Mouse (Mus musculus) ovary, adult 10 weeks (tissue): ENCODE measurements around the gene Hist1h2bb. TPM values are rescaled to one million over a fixed set of nuclear protein-coding genes. Genes with fewer than 3 reads are reported as not detected.

Experiments
- polyA plus RNA-seq: library from polyadenylated mRNA; stranded (reverse); fragments of 350-450 nt; fragmentation: Illumina TruSeq; extraction: RNeasy Lipid Tissue Mini Kit (QIAGEN cat#74804); gene quantifications from one replicate; pipeline ENCODE4 v1.2.3, GENCODE M21; 2014

The Hist1h2bb gene
- polyA plus RNA-seq: not detected

GRCm38 (mm10) chr13:23746201-23747080 lies at the start of gene Hist1h2bb:
Gene Hist1h2bb (plus strand): TSS chr13:23746734.

GRCm38 (mm10) chr13:23698300-23698693 lies 48.2 kb upstream of the Hist1h2bb start, which contains the start of gene Hist1h4c:
Gene Hist1h4c (minus strand): TSS chr13:23698454.

GRCm38 (mm10) chr13:23710374-23711089 lies 36.0 kb upstream of the Hist1h2bb start, which contains the start of gene Hfe:
Gene Hfe (minus strand): TSS chr13:23710854.

GRCm38 (mm10) chr13:23738677-23739068 lies 7.9 kb upstream of the Hist1h2bb start, which contains the start of gene Hist1h1c:
Gene Hist1h1c (plus strand): TSS chr13:23738808.

GRCm38 (mm10) chr13:23745381-23746161 lies 963 bp upstream of the Hist1h2bb start, which contains the start of gene Hist1h3c:
Gene Hist1h3c (minus strand): TSS chr13:23745602.

GRCm38 (mm10) chr13:23750839-23751477 lies 4.4 kb downstream of the Hist1h2bb start, which contains the start of gene Hist1h2ab:
Gene Hist1h2ab (plus strand): TSS chr13:23751126.

GRCm38 (mm10) chr13:23752067-23752741 lies 5.7 kb downstream of the Hist1h2bb start, which contains the start of gene Hist1h3b:
Gene Hist1h3b (plus strand): TSS chr13:23752267.

GRCm38 (mm10) chr13:23756790-23757189 lies 10.3 kb downstream of the Hist1h2bb start, which contains the start of gene Hist1h4b:
Gene Hist1h4b (plus strand): TSS chr13:23757013.

GRCm38 (mm10) chr13:23760972-23761864 lies 14.7 kb downstream of the Hist1h2bb start, which contains the start of gene Hist1h4a:
Gene Hist1h4a (minus strand): TSS chr13:23761230.

GRCm38 (mm10) chr13:23761871-23762821 lies 15.6 kb downstream of the Hist1h2bb start, which contains the start of gene Hist1h3a:
Gene Hist1h3a (minus strand): TSS chr13:23762386.

GRCm38 (mm10) chr13:23763586-23764323 lies 17.2 kb downstream of the Hist1h2bb start, which contains the start of gene Hist1h1a:
Gene Hist1h1a (plus strand): TSS chr13:23763666.

GRCm38 (mm10) chr13:23769613-23770012 lies 23.1 kb downstream of the Hist1h2bb start, which contains the start of gene Trim38:
Gene Trim38 (plus strand): TSS chr13:23769913.

Other genes with a start within 250 kb of the Hist1h2bb start
- not detected for gene Hist1h4h, start 215.7 kb upstream of the Hist1h2bb start, polyA plus RNA-seq
- not detected for gene Hist1h2af, start 212.8 kb upstream of the Hist1h2bb start, polyA plus RNA-seq
- gene Hist1h3g, start 211.3 kb upstream of the Hist1h2bb start, polyA plus RNA-seq: not detected
- 1.00 TPM for gene Hist1h2bh, start 203.3 kb upstream of the Hist1h2bb start, polyA plus RNA-seq
- not detected for gene Hist1h3f, start 202.7 kb upstream of the Hist1h2bb start, polyA plus RNA-seq
- not detected for gene Hist1h4f, start 195.1 kb upstream of the Hist1h2bb start, polyA plus RNA-seq
- 0.14 TPM for gene Hist1h1d, start 193.5 kb upstream of the Hist1h2bb start, polyA plus RNA-seq
- gene Hist1h3e, start 184.4 kb upstream of the Hist1h2bb start, polyA plus RNA-seq: not detected
- gene Hist1h2ae, start 175.5 kb upstream of the Hist1h2bb start, polyA plus RNA-seq: 0.80 TPM
- not detected for gene Hist1h2bg, start 175.3 kb upstream of the Hist1h2bb start, polyA plus RNA-seq
- gene Hist1h2bf, start 172.5 kb upstream of the Hist1h2bb start, polyA plus RNA-seq: not detected
- gene Hist1h2ad, start 172.4 kb upstream of the Hist1h2bb start, polyA plus RNA-seq: not detected
- 0.37 TPM for gene Hist1h3d, start 171.0 kb upstream of the Hist1h2bb start, polyA plus RNA-seq
- 0.57 TPM for gene Hist1h4d, start 165.1 kb upstream of the Hist1h2bb start, polyA plus RNA-seq
- 3.4 TPM for gene Hist1h2be, start 125.6 kb upstream of the Hist1h2bb start, polyA plus RNA-seq
- 0.40 TPM for gene Hist1h1e, start 124.2 kb upstream of the Hist1h2bb start, polyA plus RNA-seq
- 0.83 TPM for gene Hist1h2ac, start 62.8 kb upstream of the Hist1h2bb start, polyA plus RNA-seq
- 68.0 TPM for gene Hist1h2bc, start 62.5 kb upstream of the Hist1h2bb start, polyA plus RNA-seq
- not detected for gene Hist1h1t, start 50.9 kb upstream of the Hist1h2bb start, polyA plus RNA-seq
- gene Hist1h4c, start 48.3 kb upstream of the Hist1h2bb start, polyA plus RNA-seq: not detected
- 24.7 TPM for gene Hfe, start 35.9 kb upstream of the Hist1h2bb start, polyA plus RNA-seq
- gene Hist1h1c, start 7.9 kb upstream of the Hist1h2bb start, polyA plus RNA-seq: 9.9 TPM
- not detected for gene Hist1h3c, start 1.1 kb upstream of the Hist1h2bb start, polyA plus RNA-seq
- gene Hist1h2ab, start 4.4 kb downstream of the Hist1h2bb start, polyA plus RNA-seq: not detected
- not detected for gene Hist1h3b, start 5.5 kb downstream of the Hist1h2bb start, polyA plus RNA-seq
- gene Hist1h4b, start 10.3 kb downstream of the Hist1h2bb start, polyA plus RNA-seq: not detected
- not detected for gene Hist1h4a, start 14.5 kb downstream of the Hist1h2bb start, polyA plus RNA-seq
- gene Hist1h3a, start 15.7 kb downstream of the Hist1h2bb start, polyA plus RNA-seq: not detected
- not detected for gene Hist1h1a, start 16.9 kb downstream of the Hist1h2bb start, polyA plus RNA-seq
- gene Trim38, start 23.2 kb downstream of the Hist1h2bb start, polyA plus RNA-seq: not detected
- gene Slc17a2, start 60.3 kb downstream of the Hist1h2bb start, polyA plus RNA-seq: 0.09 TPM
- gene Slc17a3, start 92.7 kb downstream of the Hist1h2bb start, polyA plus RNA-seq: not detected
- not detected for gene Slc17a1, start 121.0 kb downstream of the Hist1h2bb start, polyA plus RNA-seq
- gene Slc17a4, start 168.3 kb downstream of the Hist1h2bb start, polyA plus RNA-seq: not detected
- not detected for gene Hist1h2ba, start 187.4 kb downstream of the Hist1h2bb start, polyA plus RNA-seq
- not detected for gene Hist1h2aa, start 187.7 kb downstream of the Hist1h2bb start, polyA plus RNA-seq
- gene Scgn, start 244.5 kb downstream of the Hist1h2bb start, polyA plus RNA-seq: not detected